Mouse (Mus musculus) liver, embryonic 15.5 days (tissue): Measurements from ENCODE around the gene Plekhm1. TPM values are rescaled to one million over a fixed set of nuclear protein-coding genes. Genes with fewer than 3 reads are reported as not detected.
A peak's percentile ranks its signal among the peaks of the same experiment; 100 is the strongest.

ENCODE experiments used
- ATAC-seq: fragments of 200-750 bp; cut with Nextera tagmentation; 2 replicates; pipeline ENCODE4 v1.8.0; 2017; ENCODE audit warnings: moderate number of reproducible peaks, mild to moderate bottlenecking, moderate library complexity; ENCODE audit not compliant: insufficient read depth
- H3K27ac ChIP-seq: fragments of 300-500 bp; sonication (generic); replicated peaks from 2 replicates; pipeline ENCODE4 v1.5.1; 2015; ENCODE audit warnings: mild to moderate bottlenecking, inconsistent platforms
- H3K27me3 ChIP-seq: fragments of 300-500 bp; sonication (generic); 2 replicates; pipeline ENCODE4 v1.6.1; 2015; ENCODE audit warnings: mild to moderate bottlenecking, inconsistent platforms
- H3K36me3 ChIP-seq: fragments of 300-500 bp; sonication (generic); replicated peaks from 2 replicates; pipeline ENCODE4 v1.6.1; 2015; ENCODE audit warnings: moderate library complexity, mild to moderate bottlenecking, inconsistent platforms
- H3K4me1 ChIP-seq: fragments of 300-500 bp; sonication (generic); replicated peaks from 2 replicates; pipeline ENCODE4 v1.6.1; 2015; ENCODE audit warnings: inconsistent platforms
- H3K4me2 ChIP-seq: fragments of 300-500 bp; sonication (generic); 2 replicates; pipeline ENCODE4 v1.6.1; 2015; ENCODE audit warnings: moderate library complexity, mild to moderate bottlenecking, inconsistent platforms
- H3K4me3 ChIP-seq: fragments of 300-500 bp; sonication (generic); replicated peaks from 2 replicates; pipeline ENCODE4 v1.5.1; 2015; ENCODE audit warnings: mild to moderate bottlenecking, inconsistent platforms
- H3K9ac ChIP-seq: fragments of 300-500 bp; sonication (generic); 2 replicates; pipeline ENCODE4 v1.6.1; 2015; ENCODE audit warnings: moderate library complexity, mild to moderate bottlenecking, inconsistent platforms
- H3K9me3 ChIP-seq: fragments of 300-500 bp; sonication (generic); replicated peaks from 2 replicates; pipeline ENCODE4 v1.6.1; 2016; ENCODE audit warnings: inconsistent platforms
- WGBS: fragments of 180-500 bp; shearing (Covaris S2); methylation state at CpG from one replicate; pipeline ENCODE4 v1.1.7; 2015; ENCODE audit warnings: mixed read lengths; ENCODE audit not compliant: insufficient replicate concordance; 5-methylcytosine and 5-hydroxymethylcytosine counted together
- polyA plus RNA-seq: library from polyadenylated mRNA; unstranded; fragments of >200 nt; fragmentation: Nextera tagmentation; extraction: Ambion mirVana; gene quantifications from 2 replicates; pipeline ENCODE4 v1.2.1, GENCODE M21; 2015

The Plekhm1 gene
- polyA plus RNA-seq, 1 experiment from 2014 or later, result 3.4 TPM

GRCm38 (mm10) chr11:103361396-103362053 lies 51.0 kb downstream of the Plekhm1 start:
- Histone ChIP-seq H3K9ac (no peak overlapping the region), H3K4me1 (peaks cover 45% of the 10 kb centered on the region), H3K27ac (no peak overlapping the region), H3K4me2 (peak overlapping the region; percentile 80), H3K36me3 (0 out of 2 replicates have a peak, but pooled peaks cover under 1% of the 10 kb centered on the region), H3K4me3 (peak overlapping the region; percentile 54), H3K27me3 (peaks cover 71% of the 10 kb centered on the region), H3K9me3 (no peaks in the 10 kb centered on the region)
- 6% methylated on average over 25 of the region's 25 CpGs for WGBS
- ATAC-seq, result no peak

- H3K4me2 ChIP-seq, result peak overlapping the region; percentile 80
- H3K36me3 ChIP-seq, result no peaks in the 10 kb centered on the region
- H3K9ac ChIP-seq, result 0 out of 2 replicates have a peak overlapping the region, but pooled peaks have one; percentile 21
- peaks cover 77% of the 10 kb centered on the region for H3K27me3 ChIP-seq
- ATAC-seq, result no peak; the same call in 1 of the 2 replicates
- H3K9me3 ChIP-seq, result no peaks in the 10 kb centered on the region
- 4% methylated on average over 48 of the region's 48 CpGs for WGBS
- H3K4me1 ChIP-seq, result peaks cover 48% of the 10 kb centered on the region
- H3K27ac ChIP-seq, result no peak overlapping the region
- peak overlapping the region; percentile 54 for H3K4me3 ChIP-seq
Measured at GRCm38 (mm10) chr11:103360661-103361081, 51.8 kb downstream of the Plekhm1 start.

DNA sequence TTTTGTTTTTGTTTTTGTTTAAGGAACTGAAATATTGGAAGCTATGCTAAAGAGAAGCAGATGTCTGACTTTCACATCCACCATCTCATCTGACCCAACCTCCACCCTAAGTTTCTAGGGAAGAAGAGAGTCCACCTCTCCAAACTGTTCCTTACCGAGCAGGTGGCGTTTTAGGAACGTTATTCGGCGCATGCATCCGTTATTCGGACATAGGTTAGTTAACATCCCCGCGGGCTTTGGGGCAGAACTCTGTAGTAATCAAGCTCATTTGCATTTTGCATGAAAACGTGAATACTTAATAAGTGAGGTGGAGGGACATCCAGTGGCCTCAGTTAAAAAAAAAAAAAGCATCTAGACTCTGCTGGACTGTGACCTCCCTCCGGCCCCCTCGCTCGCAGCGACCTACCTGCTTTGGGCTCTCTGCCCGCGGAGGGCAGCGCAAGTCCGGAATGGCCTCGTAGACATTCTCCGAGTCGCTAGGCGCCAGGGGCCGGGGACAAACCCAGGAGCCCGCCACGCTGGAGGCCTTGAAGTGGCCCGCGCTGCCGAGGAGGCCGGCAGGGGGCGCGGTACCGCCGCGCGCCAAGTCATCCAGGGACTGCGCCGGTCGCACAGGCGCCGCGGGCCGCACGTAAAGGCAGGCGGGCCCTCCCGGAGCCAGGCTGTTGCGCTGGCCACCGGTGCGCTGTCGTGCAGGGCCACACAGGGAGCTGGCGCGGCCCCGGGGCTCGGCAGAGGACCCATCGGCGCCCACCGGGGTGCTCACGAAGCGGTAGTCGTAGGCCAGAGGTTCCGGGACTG lies 52.4 kb downstream of the Plekhm1 start:
- Histone ChIP-seq H3K27me3 (peaks cover 77% of the 10 kb centered on the region), H3K4me3 (peak overlapping the region; percentile 54), H3K4me2 (peak overlapping the region; percentile 80), H3K9me3 (no peaks in the 10 kb centered on the region), H3K27ac (no peak overlapping the region), H3K9ac (0 out of 2 replicates have a peak overlapping the region, but pooled peaks have one; percentile 21), H3K4me1 (peaks cover 48% of the 10 kb centered on the region), H3K36me3 (no peaks in the 10 kb centered on the region)
- peak; percentile 55 for ATAC-seq
- WGBS, result 4% methylated on average over 60 of the region's 60 CpGs

DNA sequence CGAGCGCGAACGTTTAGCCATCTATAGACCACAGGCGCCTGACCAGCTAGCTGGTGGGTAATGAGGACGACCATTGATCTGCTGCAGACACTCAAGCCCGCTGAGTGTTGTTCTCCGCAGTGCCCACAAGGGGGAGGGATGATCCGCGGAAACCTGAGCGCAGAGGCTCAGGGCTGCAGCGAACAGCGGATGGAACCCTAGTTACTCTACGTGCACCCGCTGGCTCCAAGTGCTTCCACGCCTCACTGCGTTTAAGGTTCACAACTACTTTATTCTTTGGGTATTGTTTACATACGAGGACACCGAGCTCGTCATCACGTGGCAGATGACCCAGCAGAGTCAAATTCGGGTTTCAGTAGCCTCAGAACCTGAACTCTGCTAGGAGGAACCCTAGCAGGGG lies 53.4 kb downstream of the Plekhm1 start:
- peak overlapping the region; percentile 19; the same call in 1 of the 2 replicates for H3K27ac ChIP-seq
- H3K9me3 ChIP-seq, result no peaks in the 10 kb centered on the region
- no peak for ATAC-seq
- H3K36me3 ChIP-seq, result no peaks in the 10 kb centered on the region
- peaks cover 68% of the 10 kb centered on the region for H3K27me3 ChIP-seq
- peak overlapping the region; percentile 43 for H3K4me2 ChIP-seq
- H3K9ac ChIP-seq, result no peak overlapping the region
- peaks cover 48% of the 10 kb centered on the region for H3K4me1 ChIP-seq
- under 1% methylated on average over 22 of the region's 22 CpGs for WGBS
- 0 out of 2 replicates have a peak overlapping the region, but pooled peaks have one; percentile 8 for H3K4me3 ChIP-seq

DNA sequence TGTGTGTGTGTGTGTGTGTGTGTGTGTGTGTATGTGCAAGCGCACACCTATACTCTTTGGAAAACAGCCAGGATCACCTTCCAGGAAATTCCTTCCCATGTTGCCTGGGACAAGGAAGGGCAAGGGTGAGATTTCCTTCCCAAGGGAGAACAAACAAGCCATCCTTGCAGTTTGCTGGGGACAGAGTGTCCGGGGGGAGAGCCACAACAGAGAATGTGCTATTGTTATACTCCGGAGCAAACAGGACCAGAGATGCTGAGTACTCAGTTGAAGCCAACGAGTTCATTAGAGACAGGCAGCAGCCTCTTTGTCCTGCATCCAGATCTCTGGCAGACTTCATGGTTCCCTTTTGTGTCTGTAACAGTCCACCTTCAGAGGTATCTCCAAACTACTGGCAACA lies 54.2 kb downstream of the Plekhm1 start:
- no peak overlapping the region for H3K4me3 ChIP-seq
- peaks cover 44% of the 10 kb centered on the region for H3K4me1 ChIP-seq
- WGBS, result 61% methylated on average over 4 of the region's 4 CpGs
- H3K9me3 ChIP-seq, result no peaks in the 10 kb centered on the region
- no peak overlapping the region for H3K9ac ChIP-seq
- no peak overlapping the region for H3K4me2 ChIP-seq
- H3K27ac ChIP-seq, result no peak overlapping the region
- ATAC-seq, result no peak
- no peaks in the 10 kb centered on the region for H3K36me3 ChIP-seq
- peaks cover 60% of the 10 kb centered on the region for H3K27me3 ChIP-seq

- no peak overlapping the region for H3K4me3 ChIP-seq
- H3K36me3 ChIP-seq, result no peaks in the 10 kb centered on the region
- H3K9ac ChIP-seq, result no peak overlapping the region
- no peak overlapping the region for H3K27ac ChIP-seq
- WGBS, result 75% methylated on average over 10 of the region's 10 CpGs
- H3K4me2 ChIP-seq, result no peak overlapping the region
- peaks cover 38% of the 10 kb centered on the region for H3K4me1 ChIP-seq
- no peak for ATAC-seq
- H3K27me3 ChIP-seq, result peaks cover 54% of the 10 kb centered on the region
- no peaks in the 10 kb centered on the region for H3K9me3 ChIP-seq
Measured at GRCm38 (mm10) chr11:103357710-103358109, 54.8 kb downstream of the Plekhm1 start.

- peaks cover 32% of the 10 kb centered on the region for H3K4me1 ChIP-seq
- ATAC-seq, result no peak
- no peak overlapping the region for H3K9ac ChIP-seq
- no peaks in the 10 kb centered on the region for H3K9me3 ChIP-seq
- no peak overlapping the region for H3K4me2 ChIP-seq
- H3K4me3 ChIP-seq, result no peak overlapping the region
- H3K36me3 ChIP-seq, result no peaks in the 10 kb centered on the region
- no peak overlapping the region for H3K27ac ChIP-seq
- peaks cover 48% of the 10 kb centered on the region for H3K27me3 ChIP-seq
- WGBS, result 71% methylated on average over 16 of the region's 16 CpGs
Measured at GRCm38 (mm10) chr11:103356938-103357670, 55.4 kb downstream of the Plekhm1 start.

DNA sequence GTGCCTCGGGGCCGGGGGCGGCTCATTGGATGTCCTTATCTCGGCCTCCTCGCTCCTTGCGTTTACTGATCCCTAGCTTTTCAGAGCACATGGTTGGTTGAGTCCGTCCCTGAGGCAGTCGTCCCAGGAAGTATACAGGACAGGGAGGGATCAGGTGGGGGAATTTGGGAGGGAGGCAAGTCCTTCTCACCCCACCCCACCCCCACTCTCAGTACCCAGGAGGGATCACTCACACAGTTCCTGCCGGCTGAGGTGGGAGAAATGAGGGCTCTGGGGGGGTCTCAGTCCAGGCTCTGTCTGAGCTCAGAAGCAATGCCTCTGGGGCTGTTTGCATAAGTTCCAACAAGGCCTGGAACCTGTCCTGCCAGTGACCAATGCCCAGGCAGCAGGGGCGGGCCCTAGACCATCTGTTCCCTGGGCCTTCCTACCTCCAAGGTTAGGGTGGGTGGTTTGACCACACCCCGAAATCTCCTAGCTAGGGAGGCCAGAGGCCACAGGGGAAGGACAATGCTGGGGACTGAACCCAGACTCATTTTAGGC lies 56.4 kb downstream of the Plekhm1 start:
- Histone ChIP-seq H3K4me2 (peak overlapping the region; percentile 25), H3K27me3 (peaks cover 38% of the 10 kb centered on the region), H3K4me1 (peaks cover 22% of the 10 kb centered on the region), H3K9ac (no peak overlapping the region), H3K4me3 (no peak overlapping the region), H3K27ac (no peak overlapping the region), H3K9me3 (no peaks in the 10 kb centered on the region), H3K36me3 (no peaks in the 10 kb centered on the region)
- ATAC-seq, result no peak
- 50% methylated on average over 11 of the region's 11 CpGs for WGBS

GRCm38 (mm10) chr11:103355251-103355650 lies 57.2 kb downstream of the Plekhm1 start:
- no peak overlapping the region for H3K9ac ChIP-seq
- H3K27ac ChIP-seq, result no peak overlapping the region
- peaks cover 29% of the 10 kb centered on the region for H3K27me3 ChIP-seq
- H3K4me1 ChIP-seq, result peaks cover 14% of the 10 kb centered on the region
- no peak for ATAC-seq
- H3K9me3 ChIP-seq, result no peaks in the 10 kb centered on the region
- no peak overlapping the region for H3K4me3 ChIP-seq
- H3K36me3 ChIP-seq, result no peaks in the 10 kb centered on the region
- WGBS, result 63% methylated on average over 11 of the region's 11 CpGs
- H3K4me2 ChIP-seq, result no peak overlapping the region; the same call in 1 of the 2 replicates

DNA sequence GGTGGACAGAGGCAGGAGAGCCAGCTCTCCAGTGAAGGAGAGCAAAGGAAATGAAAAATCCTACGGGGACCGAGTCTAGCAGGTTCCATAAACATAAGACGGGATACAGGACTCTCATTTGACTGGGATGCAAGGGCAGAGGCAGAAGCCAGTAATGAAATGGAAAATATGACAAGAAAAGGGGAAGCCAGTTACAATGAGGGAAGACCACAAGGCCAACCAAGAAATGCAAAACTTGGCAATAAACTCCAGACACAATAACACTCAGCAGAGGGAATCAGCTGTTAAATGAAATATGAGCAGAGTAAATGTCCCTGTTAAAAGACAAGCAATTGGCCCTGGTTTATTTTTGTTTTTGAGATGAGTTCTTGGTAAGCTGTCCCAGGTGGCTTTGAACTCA lies 58.5 kb downstream of the Plekhm1 start:
- Histone ChIP-seq H3K9ac (no peak overlapping the region), H3K4me1 (0 out of 2 replicates have a peak, but pooled peaks cover 4% of the 10 kb centered on the region), H3K4me3 (no peak overlapping the region), H3K9me3 (no peaks in the 10 kb centered on the region), H3K27ac (no peak overlapping the region), H3K36me3 (no peaks in the 10 kb centered on the region), H3K27me3 (peaks cover 17% of the 10 kb centered on the region), H3K4me2 (no peak overlapping the region)
- WGBS, result 77% methylated on average over 3 of the region's 3 CpGs
- no peak for ATAC-seq
